Mouse (Mus musculus): ENCODE data around the gene Ttll5. TPM values are rescaled to one million over a fixed set of nuclear protein-coding genes. Genes with fewer than 3 reads are reported as not detected.

Gene Ttll5
- polyA plus RNA-seq, 1 experiment: 7.3 TPM

- DNase-seq (ENCODE audit: low spot score): no peak
These were observed 15.0 kb downstream of the Ttll5 start for GRCm38 (mm10) chr12:85839371-85840000.

GRCm38 (mm10) chr12:85848164-85848958 is 23.9 kb downstream of the Ttll5 start:
- DNase-seq (ENCODE audit: low spot score): no peak

GRCm38 (mm10) chr12:85850661-85851060 is 26.2 kb downstream of the Ttll5 start:
- no peak for DNase-seq (ENCODE audit: low spot score)

DNA sequence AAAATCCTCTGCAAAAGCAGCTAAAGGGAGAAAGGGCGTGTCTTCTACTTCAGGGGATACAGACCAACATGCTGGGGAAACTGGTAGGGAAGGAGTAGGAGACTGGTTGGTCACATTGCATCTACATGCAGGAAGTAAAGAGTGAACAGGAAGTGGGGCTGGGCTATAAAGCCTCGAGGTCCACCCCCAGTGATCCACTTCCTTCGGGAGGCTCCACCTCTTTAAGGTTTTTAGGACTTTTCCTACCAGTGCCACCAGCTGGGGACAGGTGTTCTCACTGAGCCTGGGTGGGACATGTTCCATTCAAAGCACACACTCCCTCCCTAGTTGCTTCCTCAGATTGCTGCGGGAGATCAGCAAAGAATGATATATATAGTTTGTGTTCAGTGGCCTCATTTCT is 29.4 kb downstream of the Ttll5 start:
- DNase-seq (ENCODE audit: low spot score): no peak

DNA sequence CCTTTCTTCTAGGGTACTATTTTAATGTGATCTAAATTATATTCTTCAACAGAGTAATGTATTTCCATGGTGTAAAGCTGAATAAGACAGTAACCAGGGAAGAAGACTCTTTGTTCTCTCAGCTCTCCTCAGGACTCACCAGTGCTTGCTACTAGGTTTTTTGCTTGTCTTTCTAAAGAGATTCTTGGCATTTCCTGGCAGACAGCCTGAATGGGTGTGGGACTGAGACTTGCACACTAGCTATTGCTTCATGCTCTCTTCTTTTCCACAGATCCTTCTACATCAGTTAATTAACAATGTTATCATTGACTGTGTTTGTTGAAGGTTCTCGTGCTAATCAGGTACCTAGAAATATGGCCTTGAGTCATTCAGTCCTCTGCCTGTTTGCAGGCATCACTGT is 29.8 kb downstream of the Ttll5 start:
- no peak for DNase-seq (ENCODE audit: low spot score)

DNA sequence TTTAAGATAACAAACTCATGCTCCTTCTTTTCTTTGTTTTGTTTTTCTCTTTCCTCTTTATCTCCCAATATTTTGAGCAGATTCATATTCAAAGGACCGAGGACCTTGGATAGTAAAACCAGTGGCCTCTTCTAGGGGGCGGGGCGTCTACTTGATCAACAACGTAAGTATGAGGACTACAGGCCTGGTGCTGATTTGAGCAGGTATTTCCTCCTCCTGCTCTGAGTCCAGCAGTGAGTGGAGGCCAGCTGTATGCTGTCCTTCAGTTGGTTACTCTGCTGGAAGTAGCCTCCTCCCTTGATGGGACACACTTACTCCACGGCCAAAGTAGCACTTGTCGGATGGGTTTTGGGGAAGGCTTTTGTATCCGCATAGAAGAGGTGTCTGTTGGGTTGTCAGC is 32.8 kb downstream of the Ttll5 start:
- DNase-seq (ENCODE audit: low spot score): no peak

- no peak for DNase-seq (ENCODE audit: low spot score)
These were observed 34.7 kb downstream of the Ttll5 start for GRCm38 (mm10) chr12:85859111-85859510.

DNA sequence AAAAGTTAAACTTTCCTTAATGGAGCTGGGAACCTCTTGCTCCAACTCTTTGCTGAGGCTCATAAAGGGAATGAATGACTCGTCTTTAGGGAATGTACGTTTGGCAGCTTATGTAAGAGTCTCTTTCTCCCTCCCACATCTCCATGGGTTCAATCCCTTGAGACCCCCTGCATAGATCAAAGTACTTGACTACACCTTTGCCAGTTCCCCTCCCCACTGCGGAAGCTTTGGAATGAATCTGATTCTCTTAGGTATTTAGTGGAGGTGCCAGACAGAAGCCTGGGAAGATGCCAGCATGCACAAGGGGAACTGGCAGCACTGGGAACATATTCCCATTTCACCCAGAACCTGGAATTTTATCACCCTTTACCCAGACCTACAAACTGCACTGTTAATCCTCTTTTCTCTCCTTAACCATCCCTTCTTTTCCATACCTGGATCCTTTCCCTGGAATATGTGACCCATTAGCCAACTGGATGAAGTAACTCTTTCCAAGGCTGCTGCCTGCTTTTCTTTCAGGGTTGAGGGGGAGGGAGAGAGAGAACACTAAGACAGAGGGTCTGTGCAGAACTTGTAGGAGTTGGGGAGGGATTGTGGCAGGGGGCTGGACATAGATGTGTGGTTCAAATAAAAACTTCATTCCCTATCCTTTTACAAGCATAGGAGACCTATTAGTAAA is 35.2 kb downstream of the Ttll5 start:
- no peak for DNase-seq (ENCODE audit: low spot score)

GRCm38 (mm10) chr12:85862514-85862913 is 38.1 kb downstream of the Ttll5 start:
- no peak for DNase-seq (ENCODE audit: low spot score)

- no peak for DNase-seq (ENCODE audit: low spot score)
These were observed 41.1 kb downstream of the Ttll5 start for GRCm38 (mm10) chr12:85865526-85865925.

GRCm38 (mm10) chr12:85866624-85867023 is 42.2 kb downstream of the Ttll5 start:
- no peak for DNase-seq (ENCODE audit: low spot score)

DNA sequence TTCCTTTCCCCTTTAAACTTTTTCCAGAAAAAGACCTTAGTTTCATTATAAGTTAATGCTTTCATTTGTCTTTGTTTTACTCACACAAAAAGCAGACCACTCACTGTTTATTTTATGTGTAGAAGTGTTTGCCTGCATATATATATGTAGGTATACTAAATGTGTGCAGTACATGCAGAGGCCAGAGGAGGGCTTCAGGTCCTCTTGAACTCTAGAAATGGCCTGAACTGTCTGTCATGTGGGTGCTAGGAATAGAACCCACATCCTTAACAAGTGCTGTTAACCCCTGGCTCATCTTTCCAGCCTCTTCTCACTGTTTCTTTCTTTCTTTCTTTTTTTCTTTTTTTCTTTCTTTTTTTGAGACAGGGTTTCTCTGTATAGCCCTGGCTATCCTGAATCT is 42.7 kb downstream of the Ttll5 start:
- no peak for DNase-seq (ENCODE audit: low spot score)

DNA sequence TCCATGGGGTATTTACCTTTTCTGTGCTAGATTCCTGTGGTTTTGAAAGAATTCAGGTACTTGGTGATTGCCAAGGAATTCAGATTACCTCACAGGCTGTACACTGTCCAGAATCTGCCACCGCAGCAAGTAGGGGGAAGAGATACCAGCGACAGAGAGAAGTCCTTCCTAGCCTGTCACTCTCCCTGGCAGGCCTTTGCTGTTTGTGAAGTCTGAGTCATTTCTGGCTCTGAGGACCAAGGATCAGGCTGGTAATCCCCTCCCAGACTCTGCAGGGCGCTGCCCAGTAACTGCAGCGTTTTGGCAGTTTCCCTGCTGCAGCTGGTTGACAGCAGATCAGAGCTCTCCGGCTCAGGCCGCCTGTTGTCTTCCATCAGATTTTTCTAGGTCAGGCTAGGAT is 45.0 kb downstream of the Ttll5 start:
- no peak for DNase-seq (ENCODE audit: low spot score)

DNA sequence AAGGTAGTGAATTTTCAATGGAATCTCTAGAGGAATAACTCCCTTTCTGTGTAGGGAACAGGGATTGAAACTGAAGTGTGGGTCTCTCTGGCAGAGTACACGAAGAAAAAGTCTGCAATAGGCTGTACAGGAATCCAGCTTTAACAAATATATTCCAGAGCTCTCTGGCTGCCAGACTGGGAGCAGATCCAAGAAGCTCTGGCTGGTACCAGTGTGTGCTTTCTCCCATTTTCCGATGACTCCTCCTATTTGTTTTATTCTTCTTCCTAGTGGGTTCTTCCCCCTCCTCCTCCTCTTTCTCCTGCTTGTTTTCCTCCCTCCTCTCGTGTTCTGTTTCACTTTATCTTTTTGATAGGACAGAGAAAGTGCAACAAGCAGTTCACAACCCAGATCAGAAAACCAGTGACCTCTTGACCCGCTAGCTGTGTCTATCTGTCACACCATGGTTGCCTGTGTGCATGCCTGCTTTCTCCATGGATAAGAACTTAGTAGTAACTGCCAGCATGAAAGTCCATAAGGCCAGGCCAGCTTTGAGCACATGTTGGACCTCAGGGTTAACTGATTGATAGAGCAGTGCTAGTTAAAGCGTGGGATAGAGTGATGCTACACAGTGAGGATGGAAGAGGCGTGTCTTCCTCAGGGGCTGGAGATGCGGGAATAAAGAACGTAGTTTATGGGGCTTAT is 55.3 kb downstream of the Ttll5 start:
- no peak for DNase-seq (ENCODE audit: low spot score)

DNA sequence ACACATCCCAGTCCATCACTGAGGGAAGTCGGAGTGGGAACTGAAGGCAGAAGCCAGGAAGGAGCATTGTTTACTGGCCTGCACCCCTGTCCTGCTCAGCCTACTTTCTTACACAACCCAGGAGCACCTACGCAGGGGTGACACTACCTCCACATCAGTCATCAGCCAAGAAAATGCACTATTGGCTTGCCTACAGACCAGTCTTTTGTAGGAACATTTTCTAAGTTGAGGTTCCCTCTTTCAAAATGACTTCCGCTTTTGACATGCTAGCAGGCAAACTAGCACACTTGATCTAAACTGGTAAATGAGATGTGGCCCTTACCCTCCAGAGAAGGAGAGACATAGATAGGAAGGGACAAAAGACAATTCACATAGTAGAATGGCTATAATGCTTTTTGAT is 60.6 kb downstream of the Ttll5 start:
- DNase-seq (ENCODE audit: low spot score): no peak

DNA sequence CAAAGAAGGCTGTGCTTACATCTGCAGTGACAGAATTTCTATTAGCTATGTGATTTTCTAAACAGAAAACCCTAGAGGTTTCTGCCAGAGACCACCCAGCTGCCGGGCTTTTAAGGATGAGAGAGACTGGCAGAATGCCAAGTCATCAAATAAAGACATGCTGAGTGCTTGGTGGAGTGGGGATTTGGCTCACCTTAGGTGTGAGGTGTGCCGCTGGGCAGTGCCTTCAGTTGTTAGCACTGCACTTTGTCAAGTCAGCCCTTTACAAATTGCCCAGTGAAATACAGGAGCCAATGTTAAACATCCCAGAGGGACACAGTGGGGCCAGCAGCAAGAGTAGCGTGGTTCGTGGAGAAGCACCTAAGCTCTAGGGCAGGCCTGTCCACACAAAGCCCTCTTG is 65.6 kb downstream of the Ttll5 start:
- no peak for DNase-seq (ENCODE audit: low spot score)

- no peak for DNase-seq (ENCODE audit: low spot score)
These were observed 79.5 kb downstream of the Ttll5 start for GRCm38 (mm10) chr12:85903986-85904385.

- no peak for DNase-seq (ENCODE audit: low spot score)
These were observed 81.2 kb downstream of the Ttll5 start for GRCm38 (mm10) chr12:85905666-85906065.

DNA sequence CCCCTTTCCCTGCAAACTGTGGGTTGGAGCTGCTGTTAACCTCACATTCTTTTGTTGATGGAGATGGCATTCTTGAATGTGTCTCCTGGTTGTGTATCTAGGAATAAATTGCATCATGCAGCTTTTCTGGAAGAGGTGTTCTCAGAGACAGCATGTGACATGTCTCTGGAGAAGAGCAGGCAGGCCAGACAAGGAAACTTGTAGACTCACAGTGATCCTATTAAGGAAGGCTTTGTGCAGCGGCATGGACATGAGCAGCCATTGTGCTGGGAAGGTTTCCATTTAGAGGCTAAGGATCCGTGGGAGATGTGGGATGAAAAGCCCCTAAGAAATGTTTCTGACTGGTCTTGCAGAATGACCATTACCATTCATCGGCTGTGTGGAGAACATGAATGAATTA is 83.4 kb downstream of the Ttll5 start:
- no peak for DNase-seq (ENCODE audit: low spot score)

GRCm38 (mm10) chr12:85910811-85911210 is 86.4 kb downstream of the Ttll5 start:
- no peak for DNase-seq (ENCODE audit: low spot score)

GRCm38 (mm10) chr12:85912712-85913504 is 88.4 kb downstream of the Ttll5 start:
- DNase-seq (ENCODE audit: low spot score): no peak

GRCm38 (mm10) chr12:85926897-85927296 is 102.4 kb downstream of the Ttll5 start:
- no peak for DNase-seq (ENCODE audit: low spot score)

All from urinary bladder, adult 2 months (tissue).